Mouse (Mus musculus) brain, embryonic 18.5 days (tissue): ENCODE data around the gene Reg3d.
"Not testable (repeated sequence)": the region's sequence is repeated elsewhere in the genome, so short reads cannot be mapped to it uniquely, and the experiment has no call there.

Source experiments
- DNase-seq: peaks from one replicate; pipeline ENCODE4 v3.0.0-alpha.2; 2012; ENCODE audit warnings: low read depth, low spot score

Gene Reg3d

DNA sequence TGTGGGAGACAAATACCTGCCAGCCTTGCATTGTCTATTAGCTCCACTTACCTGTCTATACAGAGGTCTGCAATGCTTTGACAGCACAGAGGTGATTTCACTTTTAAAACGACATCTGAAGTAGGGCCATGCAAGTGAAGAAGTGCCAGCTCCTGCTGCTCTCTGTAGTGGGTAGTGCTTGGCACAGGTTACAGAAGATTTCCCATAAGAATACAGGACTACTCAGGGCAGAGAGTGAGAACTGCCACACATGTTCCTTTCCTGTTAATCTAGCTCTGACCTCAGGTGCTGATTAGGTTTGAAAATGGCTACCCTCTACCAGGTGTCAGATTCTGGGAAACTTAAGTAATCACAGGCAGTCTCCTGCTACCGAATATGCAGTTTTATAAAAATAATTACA, at the start of gene Reg3d:
TSS of gene Reg3d (minus strand) at position 101 of the 400 bp plus-strand sequence.
- no peak for DNase-seq

DNA sequence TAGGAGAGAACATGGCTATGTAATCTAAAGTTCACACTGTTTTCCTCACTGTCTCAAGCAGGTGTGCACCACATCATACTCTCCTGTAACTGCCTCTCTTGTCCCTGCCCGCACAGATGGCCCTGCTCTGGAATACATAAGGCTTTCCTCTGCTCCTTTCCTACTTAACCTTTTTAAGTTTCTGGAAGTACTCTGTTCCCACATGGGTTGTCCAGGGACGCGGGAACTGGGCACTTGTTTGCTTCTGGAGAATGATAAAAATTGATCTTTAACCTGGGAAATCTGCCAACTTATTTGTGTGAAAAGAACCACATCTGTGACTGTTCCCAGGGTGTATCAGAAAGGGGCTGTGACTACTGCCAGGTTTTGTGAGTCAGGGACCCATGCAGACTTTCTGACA, 46.8 kb upstream of the Reg3d start:
- DNase-seq: no peak

DNA sequence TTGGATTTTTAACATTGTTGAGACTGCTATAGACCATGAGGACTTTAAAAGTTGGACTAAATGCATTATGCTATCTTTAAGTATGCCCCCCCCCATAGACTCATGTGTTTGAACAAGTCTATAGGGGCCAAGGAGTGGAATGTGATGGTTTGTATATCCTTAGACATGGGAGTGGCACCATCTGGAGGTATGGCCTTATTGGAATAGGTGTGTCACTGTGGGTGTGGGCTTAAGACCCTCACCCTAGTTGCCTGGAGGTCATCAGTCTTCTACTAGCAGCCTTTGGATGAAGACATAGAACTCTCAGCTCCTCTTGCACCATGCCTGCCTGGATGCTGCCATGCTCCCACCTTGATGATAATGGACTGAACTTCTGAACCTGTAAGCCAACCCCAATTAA, 43.7 kb upstream of the Reg3d start, which contains the start of gene Reg1:
TSS of gene Reg1 (plus strand) at position 301 of the 400 bp plus-strand sequence.
- DNase-seq: not testable (repeated sequence)

DNA sequence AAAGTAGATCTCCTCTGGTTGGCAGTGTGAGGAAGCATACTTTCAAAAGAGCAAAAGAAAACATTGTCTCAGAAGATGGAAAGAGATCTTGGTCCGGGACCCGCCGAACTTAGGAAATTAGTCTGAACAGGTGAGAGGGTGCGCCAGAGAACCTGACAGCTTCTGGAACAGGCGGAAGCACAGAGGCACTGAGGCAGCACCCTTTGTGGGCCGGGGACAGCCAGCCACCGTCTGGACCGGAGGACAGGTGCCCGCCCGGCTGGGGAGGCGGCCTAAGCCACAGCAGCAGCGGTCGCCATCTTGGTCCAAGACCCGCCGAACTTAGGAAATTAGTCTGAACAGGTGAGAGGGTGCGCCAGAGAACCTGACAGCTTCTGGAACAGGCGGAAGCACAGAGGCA, 16.7 kb upstream of the Reg3d start, which contains the start of gene Reg2:
TSS of gene Reg2 (plus strand) at position 301 of the 400 bp plus-strand sequence.
- DNase-seq: not testable (repeated sequence)

DNA sequence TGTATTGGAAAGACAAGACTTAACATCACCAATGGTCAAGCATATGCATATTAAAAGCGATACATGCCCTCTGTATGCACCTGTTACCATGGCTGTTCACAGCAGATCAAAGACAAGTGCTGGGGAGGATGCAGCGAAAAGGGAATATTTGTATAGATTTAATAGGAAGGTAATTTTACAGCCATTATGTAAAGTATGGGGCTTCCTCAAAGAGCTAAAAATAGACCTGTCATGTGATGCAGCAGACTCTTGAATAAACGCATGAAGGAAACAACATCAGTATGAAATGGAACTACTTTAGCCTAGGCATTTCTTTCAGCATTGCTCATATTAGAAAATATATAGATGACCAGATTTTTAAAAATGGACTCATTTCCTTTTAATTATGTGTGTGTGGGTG, 6.9 kb upstream of the Reg3d start:
- no peak for DNase-seq

DNA sequence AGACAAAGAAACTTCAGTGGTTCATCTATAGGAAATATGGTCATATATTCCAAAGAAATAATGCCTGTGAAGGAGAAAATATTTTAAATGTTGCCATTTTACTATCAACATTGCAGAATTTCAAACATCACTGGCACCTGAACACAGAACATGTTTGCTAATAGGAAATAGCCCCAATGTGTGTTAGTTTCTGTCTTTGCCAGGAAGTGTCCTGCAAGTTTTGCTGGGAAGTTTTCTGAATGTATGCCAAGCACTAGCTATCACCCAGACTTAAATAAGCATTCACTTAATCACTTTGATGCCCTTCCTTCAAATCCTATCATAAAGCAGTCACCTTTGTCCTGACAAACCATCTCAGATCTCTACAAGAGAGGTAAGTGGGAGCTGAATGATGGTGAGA, 1.7 kb upstream of the Reg3d start, which contains the start of gene Reg3a:
TSS of gene Reg3a (plus strand) at position 301 of the 400 bp plus-strand sequence.
- no peak for DNase-seq

DNA sequence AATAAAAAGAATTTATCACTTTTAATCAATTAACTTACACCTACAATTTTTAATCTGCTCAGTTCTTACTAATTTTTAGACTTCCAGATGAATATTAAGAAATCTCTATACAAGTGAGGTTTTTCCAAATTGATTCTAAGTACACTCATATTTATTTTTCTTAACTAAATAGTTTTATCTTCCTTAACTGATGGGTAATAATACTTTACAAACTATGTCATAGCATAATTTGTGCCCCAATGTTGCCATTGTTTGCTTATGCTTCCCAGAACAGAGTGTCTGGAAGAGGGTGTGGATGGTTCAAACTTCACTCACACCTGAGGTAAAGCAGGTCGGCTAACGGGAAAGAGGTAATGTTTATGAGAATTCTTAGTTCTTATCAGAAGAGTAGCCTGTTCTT, 8.3 kb downstream of the Reg3d start, which contains the start of gene Reg3b:
TSS of gene Reg3b (plus strand) at position 301 of the 400 bp plus-strand sequence.
- DNase-seq: no peak

DNA sequence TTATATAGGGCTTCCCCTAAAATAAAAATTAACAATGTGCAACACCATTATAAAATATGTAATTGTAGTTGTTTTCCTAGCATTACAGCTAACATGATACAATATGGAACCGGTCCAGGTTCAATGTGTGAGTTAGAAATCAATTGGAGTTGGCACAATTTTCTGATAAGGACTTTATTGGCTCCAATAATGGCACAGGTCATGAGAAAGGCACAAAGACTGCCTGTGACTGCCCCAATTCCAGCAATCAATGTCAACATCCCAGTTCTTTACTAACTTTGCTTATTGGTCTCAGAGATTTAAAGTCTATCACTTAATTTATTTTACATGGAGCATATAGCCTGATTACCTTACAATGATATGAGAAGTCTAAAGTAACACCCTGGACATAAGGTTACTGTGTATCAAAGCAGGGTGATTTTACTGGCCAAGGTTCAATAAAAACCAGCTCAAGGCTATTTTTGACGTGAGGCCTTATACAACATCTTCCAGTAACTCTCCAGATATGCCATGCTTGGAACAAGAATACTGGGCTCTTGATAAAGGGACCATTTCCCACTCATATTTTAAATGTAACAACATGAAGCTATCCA, 16.6 kb downstream of the Reg3d start:
- DNase-seq: no peak

DNA sequence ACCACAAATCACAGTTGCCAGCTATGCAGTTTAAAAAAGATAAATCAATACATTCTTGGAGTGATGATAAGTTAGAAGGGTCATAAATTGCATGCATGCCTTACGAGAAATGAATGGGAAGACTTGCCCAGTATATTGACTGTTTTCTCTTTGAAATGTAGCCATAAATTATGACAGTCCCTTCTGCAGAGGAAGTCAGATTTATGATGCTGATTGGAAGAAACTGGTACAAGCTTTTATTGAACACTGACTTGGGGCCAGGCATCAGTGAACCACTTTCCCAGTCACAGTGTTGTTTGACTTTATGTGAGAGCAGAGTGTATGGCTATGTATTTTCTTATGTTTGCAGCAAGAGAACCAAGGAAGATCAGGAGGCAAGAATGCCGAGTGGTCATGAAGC, 37.0 kb downstream of the Reg3d start:
- DNase-seq: no peak

DNA sequence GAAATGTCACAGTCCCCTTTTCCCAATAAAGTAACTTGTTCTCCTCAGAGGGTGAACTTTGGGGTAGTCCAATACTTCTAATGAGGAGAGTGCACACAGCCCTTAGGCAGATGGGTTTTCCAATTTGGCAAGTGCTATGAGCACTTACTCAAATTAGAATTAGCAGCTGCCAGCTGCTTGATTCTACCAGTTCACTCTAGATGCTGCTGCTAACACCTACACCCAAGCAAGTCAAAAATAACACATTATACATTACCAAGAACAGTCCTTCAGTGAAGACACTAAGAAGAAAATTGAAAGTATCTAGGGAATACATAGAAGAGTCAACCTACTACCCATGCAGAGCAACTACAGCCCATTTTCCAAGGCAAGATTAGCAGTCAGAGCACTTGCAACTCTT, 38.4 kb downstream of the Reg3d start:
- no peak for DNase-seq

DNA sequence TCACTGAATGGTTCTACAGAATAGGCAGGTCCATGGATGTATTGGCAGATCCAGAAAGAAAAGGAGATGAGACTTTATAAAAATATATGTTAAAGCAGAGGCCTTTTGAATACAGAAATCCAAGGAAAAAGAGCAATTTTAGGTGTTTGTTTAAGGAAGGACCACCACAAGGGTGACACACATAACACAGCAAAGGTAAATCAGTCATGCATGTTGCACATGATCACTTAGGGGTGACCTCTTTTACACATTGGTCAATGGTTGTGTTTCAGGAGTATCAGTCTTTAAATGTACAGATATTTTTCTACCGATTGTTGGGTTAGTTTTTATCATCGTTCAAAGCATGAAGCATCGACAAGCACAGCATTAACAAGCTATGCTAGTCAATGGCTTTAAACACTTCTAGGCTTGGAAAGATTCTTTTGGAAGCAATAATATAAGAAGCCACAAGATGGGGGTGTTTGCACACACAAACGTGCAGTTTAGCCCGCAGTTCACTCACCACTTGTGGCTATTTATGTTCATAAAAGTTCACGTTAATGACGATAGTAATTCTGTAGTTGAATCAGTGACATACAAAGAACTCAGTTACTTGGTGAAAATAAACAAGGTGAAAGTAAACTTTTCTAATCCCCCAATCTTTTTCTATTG, 46.6 kb downstream of the Reg3d start:
- peak; percentile 37 for DNase-seq

DNA sequence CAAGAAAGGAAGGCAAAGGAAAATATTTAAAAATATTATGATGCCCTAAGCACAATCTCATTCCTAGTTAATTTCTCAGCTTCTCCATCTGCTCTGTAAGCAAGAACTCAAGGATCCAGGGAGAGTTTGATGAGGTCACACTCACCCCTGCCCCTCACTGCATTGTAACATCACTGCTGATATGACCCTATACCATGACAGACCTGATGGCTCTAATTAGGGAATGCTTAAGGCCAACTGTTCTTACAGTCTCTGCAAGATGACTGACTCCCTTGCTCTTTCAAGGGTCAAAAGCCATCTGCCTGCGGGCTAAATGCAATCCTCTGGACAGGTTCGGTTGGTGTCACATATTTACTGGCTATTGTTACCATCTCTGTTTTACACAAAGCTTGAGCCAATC, 49.5 kb downstream of the Reg3d start:
- DNase-seq: no peak

DNA sequence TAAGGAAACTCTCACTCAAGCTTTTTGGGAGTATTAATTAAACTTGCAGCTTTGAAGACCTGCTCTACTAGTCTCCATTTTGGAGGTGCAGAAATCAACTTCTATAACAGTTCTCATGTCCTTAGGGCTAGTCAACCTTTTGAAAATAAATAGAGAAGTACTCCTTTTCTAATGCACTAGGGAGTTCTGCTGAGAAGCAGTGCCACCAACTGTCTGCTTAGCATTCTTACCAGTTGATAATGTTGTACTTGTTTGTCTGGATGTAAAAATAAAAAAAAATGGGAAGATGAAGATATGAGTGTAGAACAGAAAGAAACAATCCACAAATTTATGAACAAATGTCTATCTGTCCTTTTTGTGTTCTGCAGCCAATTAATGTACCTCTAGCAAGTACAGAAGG, 50.9 kb downstream of the Reg3d start:
- DNase-seq: peak; percentile 22
